Mouse (Mus musculus) thymus, postnatal 14 days (tissue): ENCODE measurements at regions not wholly inside any gene's neighbourhood (a gene's known extent, or its start where the extent isn't known, plus 50 kb on each side); places are given as distances from the start of the nearest gene placed in this dataset.

ENCODE experiments used
- DNase-seq: peaks from one replicate; pipeline ENCODE4 v3.0.0; 2021

GRCm38 (mm10) chr10:99417591-99417990 lies 154.6 kb downstream of the Dusp6 start:
- peak; percentile 17 for DNase-seq

- DNase-seq: no peak
These were observed 155.5 kb downstream of the Dusp6 start for GRCm38 (mm10) chr10:99418497-99418896.

DNA sequence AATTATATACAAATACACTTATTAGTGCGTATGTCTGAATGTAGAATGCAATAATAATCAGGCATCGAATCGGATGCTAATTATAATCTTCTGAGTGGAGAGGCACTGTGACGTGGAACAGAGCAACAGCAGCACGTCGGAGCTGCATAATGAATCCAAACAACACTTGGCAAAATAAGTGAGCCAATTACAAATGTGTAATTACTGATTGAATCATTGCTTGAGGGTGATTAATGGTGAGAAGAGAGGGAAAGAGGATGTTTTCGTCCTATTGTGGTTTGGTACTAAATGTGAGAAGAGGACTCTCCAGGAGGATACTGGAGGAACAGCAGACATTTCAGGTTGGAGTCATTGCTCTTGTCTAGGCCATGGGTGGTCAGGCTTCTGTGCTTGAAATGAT lies 156.5 kb downstream of the Dusp6 start:
- DNase-seq: no peak

DNA sequence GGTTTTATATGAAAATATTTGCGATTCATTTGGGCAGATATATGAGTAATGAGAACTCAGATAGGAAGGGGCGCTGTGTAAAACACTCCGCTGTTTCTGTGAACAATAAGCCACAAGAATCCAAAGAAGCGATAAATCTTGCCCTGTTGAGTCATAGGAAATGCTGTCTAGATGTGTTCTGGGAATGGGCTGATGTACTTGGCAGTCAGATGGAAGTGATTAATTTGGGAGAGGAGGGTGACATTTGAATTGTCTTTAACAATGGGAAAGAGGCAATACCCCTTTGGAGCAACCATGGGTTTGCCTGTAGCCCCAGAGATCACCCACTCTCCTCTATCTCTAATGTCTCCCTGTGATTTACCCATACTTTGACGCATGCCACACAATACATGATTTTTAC lies 160.4 kb downstream of the Dusp6 start:
- DNase-seq: no peak

DNA sequence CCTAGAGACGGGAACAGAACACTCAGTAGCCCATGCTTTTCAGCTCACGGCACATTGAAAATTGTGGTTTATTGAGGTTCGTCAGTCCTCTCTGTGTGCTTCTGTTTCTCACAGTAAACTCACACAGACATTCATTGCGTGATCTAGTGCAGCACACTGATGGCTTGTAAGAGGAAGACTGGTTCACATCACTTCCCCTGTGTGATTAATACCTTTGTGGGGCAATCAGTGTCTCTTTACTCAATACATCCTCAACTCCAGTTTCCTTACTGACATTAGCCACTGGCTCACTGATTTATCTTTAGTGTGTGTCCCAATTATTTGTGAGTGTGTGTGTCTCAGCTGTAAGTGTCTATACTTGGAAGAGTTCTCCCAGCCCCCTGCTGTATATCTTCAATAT lies 162.2 kb downstream of the Dusp6 start:
- DNase-seq: no peak

- no peak for DNase-seq
These were observed 167.1 kb downstream of the Dusp6 start for GRCm38 (mm10) chr10:99430175-99430574.

DNA sequence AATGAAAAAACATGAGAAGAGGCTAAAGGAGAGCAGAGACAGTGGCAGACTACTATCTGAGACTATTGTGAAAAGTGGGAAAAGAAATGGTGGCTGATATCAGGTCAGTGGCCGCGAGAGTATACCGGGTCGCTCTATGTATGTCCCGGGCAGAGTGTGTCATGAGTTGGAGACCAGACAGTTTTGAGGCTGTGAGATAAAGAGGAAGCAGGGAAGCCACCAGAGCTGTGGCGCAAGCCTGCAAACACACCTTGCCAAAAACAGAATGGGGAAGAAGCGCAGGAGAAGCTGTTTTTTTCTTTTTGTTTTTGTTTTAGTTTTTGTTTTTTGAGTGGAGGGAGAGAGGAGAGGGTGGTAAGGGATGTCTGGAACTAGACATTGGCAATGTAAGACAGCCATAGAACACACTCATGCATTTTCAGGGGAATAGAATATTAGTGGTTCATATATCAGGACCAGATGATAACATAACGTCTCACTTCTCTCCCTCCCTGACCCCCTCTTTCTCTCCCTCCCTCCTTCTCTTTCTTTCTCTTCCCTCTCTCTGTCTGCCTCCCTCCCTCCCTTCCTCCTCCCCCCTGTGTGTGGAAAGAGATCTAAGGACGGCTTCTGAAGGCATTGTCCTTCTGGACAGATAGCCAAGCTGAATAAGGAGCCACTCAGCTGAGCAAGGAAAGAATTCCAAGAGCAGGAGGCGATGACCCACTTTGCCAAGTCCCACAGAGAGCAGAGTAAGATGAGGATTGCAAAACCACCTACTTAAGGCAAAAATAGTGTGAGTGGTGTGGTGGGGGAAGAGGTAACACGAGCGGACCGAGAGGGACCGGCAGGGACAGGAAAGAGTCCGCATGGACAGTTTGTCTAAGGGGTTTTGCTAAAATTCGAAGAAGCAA lies 167.9 kb downstream of the Dusp6 start:
- no peak for DNase-seq

DNA sequence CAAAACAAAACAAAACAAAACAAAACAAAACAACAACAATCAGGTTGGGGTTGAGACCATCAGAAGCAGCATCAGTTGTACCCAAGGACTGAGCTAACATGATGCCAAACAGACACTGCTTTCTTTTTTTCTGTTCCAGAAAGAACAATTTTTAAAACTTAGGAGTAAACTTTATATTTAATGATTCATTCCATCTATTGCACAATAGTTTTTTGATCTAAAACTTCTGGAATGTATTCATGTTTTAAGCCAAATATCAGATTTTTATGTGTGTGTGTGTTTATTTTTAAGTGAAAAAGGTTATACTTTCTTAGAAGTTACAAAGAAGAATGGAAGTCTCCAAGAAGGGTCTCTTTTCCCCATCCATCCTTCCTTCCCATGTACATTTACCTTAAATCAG lies 174.0 kb downstream of the Dusp6 start:
- no peak for DNase-seq

- no peak for DNase-seq
These were observed 177.1 kb downstream of the Dusp6 start for GRCm38 (mm10) chr10:99440169-99440568.

DNA sequence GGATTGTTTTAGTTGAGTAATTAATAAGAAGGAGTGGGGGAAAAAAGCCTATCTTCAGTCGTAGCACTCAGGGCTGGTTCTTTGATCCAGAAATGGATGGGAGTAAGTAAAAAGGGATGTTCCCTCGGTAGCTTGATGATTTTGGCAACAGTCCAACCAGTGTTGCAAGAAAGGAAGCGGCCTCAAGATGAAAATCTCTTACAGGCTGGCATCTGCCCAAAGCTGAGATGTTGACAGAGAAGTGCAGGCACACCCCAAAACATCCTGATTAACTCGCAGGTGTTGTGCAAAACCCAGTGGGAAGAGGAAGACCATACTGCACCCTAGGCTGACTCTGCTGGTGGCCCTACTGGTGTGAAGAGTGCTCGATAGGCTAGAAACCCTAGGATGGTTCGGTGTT lies 178.0 kb downstream of the Dusp6 start:
- peak; percentile 53 for DNase-seq

- DNase-seq: no peak
These were observed 178.9 kb downstream of the Dusp6 start for GRCm38 (mm10) chr10:99441931-99442330.

GRCm38 (mm10) chr10:99443453-99444170 lies 180.6 kb downstream of the Dusp6 start:
- no peak for DNase-seq

DNA sequence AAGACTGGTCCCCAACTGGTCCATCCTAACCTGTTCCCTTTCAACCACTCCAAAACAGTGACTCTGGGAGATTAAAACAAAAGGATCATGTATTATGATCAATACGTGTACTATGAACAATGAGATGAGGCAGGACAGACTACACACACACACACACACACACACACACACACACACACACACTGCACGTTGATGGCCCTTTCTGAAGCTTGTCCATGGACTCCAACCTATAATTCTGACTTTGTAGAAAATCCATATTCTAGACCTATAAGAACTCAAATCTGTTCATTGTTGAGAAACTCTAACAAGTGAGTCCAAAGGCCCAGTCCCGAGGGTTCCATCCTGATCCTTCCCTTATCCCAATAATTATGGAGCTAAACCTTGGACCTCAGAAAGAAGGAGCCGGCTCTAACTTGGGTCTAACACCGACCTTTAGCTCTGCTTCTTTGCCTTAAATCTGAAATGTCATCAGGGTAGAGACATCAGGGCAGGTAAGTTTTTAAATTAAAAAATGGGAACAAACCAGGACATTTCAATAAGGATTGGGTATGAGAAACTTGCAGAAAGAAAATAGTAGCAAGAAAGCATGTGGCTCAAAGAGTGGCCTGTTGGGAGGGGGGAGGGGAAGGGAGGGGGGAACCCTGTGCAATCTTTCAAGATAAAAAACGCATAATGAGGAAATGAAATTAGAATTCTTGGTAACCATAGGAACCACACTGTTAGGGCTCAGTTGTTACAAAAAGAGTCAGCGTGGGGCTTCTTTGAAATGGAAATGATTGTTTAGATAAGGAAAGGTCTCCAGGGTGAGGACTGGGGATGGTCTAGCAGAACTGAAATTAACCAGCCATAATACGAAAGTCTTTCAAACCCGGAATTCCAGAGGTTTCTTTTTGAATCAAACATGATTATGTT lies 187.9 kb downstream of the Dusp6 start:
- no peak for DNase-seq

DNA sequence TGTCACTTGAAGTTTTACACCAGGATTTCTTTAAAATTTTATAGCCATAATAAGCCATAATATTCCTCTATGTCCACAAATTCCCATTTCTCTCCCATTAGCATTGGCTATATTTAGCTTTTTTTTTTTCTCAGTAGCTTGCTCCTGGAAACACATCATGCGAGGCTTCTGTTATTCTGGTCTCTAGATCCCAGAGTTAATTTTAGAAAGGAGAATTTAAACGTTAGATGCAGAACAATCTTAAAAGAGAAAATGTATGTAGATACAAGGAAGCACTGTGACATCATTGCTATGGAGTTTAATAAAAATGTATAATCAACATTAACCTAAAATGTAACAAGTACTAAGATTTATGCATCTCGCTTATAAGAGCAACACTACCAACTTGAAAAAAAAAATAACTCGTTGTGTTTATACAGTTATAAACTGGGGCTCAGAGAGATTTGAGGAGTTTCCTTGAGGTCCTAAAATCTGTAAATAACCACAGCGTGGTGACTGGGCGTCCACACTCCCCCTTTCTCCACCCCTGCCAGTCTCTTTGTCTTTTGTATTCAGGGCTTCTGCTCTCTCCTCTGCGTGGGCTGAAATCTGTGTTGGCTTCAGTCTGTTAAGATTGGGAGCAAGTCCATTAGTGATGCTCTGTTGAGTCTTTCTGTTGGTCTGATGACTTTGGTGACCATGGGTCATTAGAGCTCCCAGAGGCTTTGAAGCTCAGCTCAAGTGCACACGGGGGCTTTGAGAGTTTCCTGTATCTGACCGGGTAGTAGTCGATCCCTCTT lies 188.8 kb downstream of the Dusp6 start:
- no peak for DNase-seq

GRCm38 (mm10) chr10:99456180-99456579 lies 193.1 kb downstream of the Dusp6 start:
- DNase-seq: no peak

DNA sequence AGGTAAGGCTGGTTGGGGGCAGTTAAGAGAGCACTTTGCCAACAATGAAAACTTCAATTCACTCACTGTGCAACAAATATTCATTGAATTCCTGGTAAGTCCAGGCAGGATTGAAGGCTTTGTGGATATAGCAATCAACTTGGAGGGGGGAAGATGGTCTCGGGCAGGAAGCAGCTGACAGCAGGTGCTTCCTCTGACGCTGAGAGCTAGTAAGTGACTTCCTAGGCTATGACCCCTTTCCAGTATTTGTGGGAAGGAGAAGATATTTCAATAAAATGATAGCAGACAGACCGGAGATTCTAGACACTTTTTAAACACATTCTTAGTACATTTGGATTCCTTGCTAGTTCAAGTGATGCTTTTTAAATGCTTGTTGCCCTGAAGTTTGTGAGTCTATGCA lies 195.0 kb downstream of the Dusp6 start:
- peak; percentile 40 for DNase-seq

- DNase-seq: no peak
These were observed 196.2 kb downstream of the Dusp6 start for GRCm38 (mm10) chr10:99459171-99459660.

DNA sequence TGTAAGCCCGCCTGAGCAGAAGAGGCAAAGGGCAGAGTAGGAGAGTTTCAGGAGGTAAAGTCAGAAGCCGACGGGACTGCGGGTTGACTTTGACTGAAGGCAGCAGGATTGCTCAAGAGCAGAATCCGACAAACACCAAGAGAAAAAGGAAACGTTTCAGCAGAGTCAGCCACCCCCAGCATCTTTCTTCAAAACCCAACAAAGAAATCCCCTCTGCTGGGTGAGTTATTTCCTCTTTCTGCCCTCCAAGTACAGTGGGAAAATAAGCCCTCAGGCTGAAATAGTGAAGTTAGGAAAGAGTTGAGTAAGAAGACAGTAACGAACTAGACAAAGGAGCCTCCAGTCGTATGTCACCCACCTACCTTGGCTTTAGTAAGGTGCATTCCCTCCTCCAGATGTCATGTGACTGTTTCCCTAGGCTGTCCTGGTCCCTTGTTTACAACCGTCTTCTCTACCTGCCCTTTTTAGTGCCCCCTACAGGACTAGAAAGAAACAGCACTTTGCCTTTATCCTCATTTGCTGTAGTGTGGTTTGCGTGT lies 196.9 kb downstream of the Dusp6 start:
- peak; percentile 75 for DNase-seq

DNA sequence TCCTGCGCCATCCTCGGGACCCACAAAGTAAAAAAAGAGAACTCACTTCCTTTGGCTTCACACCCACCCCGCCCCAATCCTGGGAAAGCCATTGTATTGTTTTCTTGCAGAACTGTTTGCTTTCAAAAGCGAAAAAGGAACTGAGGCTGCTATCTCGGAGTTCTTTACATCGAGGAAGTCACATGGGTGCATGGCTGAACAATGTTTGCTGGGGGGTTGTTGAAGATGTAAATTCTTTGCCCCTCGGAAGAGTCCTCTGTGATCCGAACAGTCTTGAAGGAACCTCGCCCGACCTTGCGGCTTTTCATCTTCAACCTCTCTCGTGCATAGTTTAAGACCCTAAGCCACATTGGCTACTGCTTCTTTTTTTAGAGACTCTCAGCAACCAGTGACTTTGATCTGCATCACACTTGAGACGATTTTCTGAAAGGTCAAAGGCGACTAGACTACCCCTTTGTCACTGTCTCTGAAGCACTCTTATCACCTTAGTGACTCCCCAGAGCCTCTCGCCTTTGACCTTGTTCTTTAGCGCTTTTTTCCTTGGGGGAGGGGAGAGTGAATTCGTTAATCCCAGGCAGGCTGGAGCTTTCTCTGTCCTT lies 197.9 kb downstream of the Dusp6 start:
- DNase-seq: peak; percentile 41

DNA sequence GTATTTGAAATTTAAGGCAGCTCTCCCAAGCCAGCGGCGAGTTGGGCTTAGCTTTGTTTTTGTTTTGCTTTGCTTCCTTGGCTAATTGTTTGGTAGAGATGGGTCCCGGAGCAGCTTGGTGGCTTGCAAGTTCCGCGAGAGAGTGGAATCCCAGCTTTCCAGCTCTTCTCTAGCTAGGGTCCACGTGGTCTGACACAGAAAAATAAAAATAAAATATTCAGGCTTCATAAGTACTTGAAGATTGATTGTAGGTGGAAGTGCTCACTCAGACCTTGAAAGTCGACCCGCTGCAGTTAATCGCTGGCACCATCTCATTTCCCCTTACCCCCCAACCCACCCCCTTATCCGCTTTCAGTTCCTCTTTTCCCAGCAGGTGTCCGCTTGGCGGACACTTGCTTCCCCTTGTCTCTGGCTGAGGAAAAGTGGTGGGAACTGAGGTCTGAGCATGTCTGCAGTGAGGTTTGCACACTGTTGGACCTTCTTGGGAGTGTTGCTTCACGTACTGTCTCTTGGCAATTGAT lies 198.5 kb downstream of the Dusp6 start:
- no peak for DNase-seq

- DNase-seq: no peak
These were observed 203.7 kb downstream of the Dusp6 start for GRCm38 (mm10) chr10:99466695-99467094.
